In genomic region chr3:131364632-131365446, GRCm38 (mm10) we compare ENCODE assay signal across 9 mouse cellular contexts.
DNase-seq lines count a peak whose midpoint lies in the region; ATAC-seq and TF ChIP-seq lines count a peak whose summit lies in the region.
"Had no signal": no experiment of that assay in that cellular context is flagged by ENCODE, and none has a peak within 500 bp of the region (broad histone marks: within the 10 kb centered on the region; RNA-seq: fewer than 3 reads in every experiment).

No protein-coding gene starts in this region.

- intact Hi-C loops in left cerebral cortex, adult 2 months (cut with DNase I) = no loop called here

- TF ChIP-seq CTCF in left cerebral cortex, adult 2 months (IDR thresholded peaks at IDR 0.05) = no peak

- no peak overlapping the region for H3K4me2 ChIP-seq in embryonic facial prominence, embryonic 14.5 days (ENCODE audit: low read depth, low read length)
- H3K4me2 ChIP-seq in intestine, embryonic 16.5 days (ENCODE audit: low read depth, low read length) = peak overlapping the region; percentile 37
- peak overlapping the region; percentile 52 for H3K4me2 ChIP-seq in lung, embryonic 15.5 days
- H3K4me2 ChIP-seq: neural tube, embryonic 12.5 days had no signal

- no peak overlapping the region for H3K9ac ChIP-seq in embryonic facial prominence, embryonic 14.5 days (ENCODE audit: low read depth, low read length)
- H3K9ac ChIP-seq in intestine, embryonic 16.5 days (ENCODE audit: low read depth, low read length) = no peak overlapping the region
- H3K9ac ChIP-seq in lung, embryonic 15.5 days = no peak overlapping the region
- H3K9ac ChIP-seq: neural tube, embryonic 12.5 days had no signal

- 0 out of 2 replicates have a peak, but pooled peaks have one; percentile 30 for ATAC-seq in embryonic facial prominence, embryonic 14.5 days (ENCODE audit: low read depth)
- peak; percentile 90 for ATAC-seq in intestine, embryonic 16.5 days
- ATAC-seq in lung, embryonic 15.5 days (ENCODE audit: borderline replicate concordance, extremely low read depth, low FRiP score, low TSS enrichment) = peak; percentile 57; the same call in 1 of the 2 replicates
- no peak for ATAC-seq in megakaryocyte-erythroid progenitor cell, adult 5-6 weeks (replicated peaks; ENCODE audit: low FRiP score, low TSS enrichment, poor library complexity, severe bottlenecking)

- DNase-seq in adrenal gland, adult (ENCODE audit: inconsistent age in 2 of 2, low spot score in 1 of 2) = peak; percentile 58 to 92
- DNase-seq in adrenal gland, postnatal 4 days (ENCODE audit: low spot score in 2 of 2) = no peak
- no peak for DNase-seq in embryonic facial prominence, embryonic 14.5 days (ENCODE audit: low spot score)
- DNase-seq in layer of hippocampus, postnatal 10 days (ENCODE audit: low spot score in 2 of 2) = no peak
- no peak for DNase-seq in left cerebral cortex, adult 2 months (ENCODE audit: extremely low spot score in 1 of 2, low spot score in 2 of 2)

- WGBS in embryonic facial prominence, embryonic 14.5 days = 65% methylated on average over 23 of the region's 23 CpGs
- WGBS in intestine, embryonic 16.5 days = 42% methylated on average over 23 of the region's 23 CpGs
- WGBS in lung, embryonic 15.5 days = 25% methylated on average over 23 of the region's 23 CpGs

- no peak overlapping the region for H3K4me3 ChIP-seq in embryonic facial prominence, embryonic 14.5 days (ENCODE audit: low read depth, low read length)
- peak overlapping the region; percentile 24 for H3K4me3 ChIP-seq in intestine, embryonic 16.5 days (ENCODE audit: low read length)
- peak overlapping the region; percentile 27 for H3K4me3 ChIP-seq in lung, embryonic 15.5 days
- no peak overlapping the region for H3K4me3 ChIP-seq in left cerebral cortex, adult 2 months
- H3K4me3 ChIP-seq: neural tube, embryonic 12.5 days had no signal

- H3K9me3 ChIP-seq in embryonic facial prominence, embryonic 14.5 days (ENCODE audit: control insufficient read depth, low read length) = no peaks in the 10 kb centered on the region
- no peaks in the 10 kb centered on the region for H3K9me3 ChIP-seq in intestine, embryonic 16.5 days (ENCODE audit: control insufficient read depth, low read length)
- H3K9me3 ChIP-seq in lung, embryonic 15.5 days = no peaks in the 10 kb centered on the region
- H3K9me3 ChIP-seq: neural tube, embryonic 12.5 days had no signal

- H3K27me3 ChIP-seq in embryonic facial prominence, embryonic 14.5 days (replicated peaks; ENCODE audit: control insufficient read depth, insufficient read depth, low read length) = no peaks in the 10 kb centered on the region
- no peaks in the 10 kb centered on the region for H3K27me3 ChIP-seq in intestine, embryonic 16.5 days (replicated peaks; ENCODE audit: control insufficient read depth, insufficient read depth, low read length)
- no peaks in the 10 kb centered on the region for H3K27me3 ChIP-seq in lung, embryonic 15.5 days
- H3K27me3 ChIP-seq: neural tube, embryonic 12.5 days had no signal

- H3K36me3 ChIP-seq in embryonic facial prominence, embryonic 14.5 days (ENCODE audit: control insufficient read depth, insufficient read depth, low read length) = no peaks in the 10 kb centered on the region
- no peaks in the 10 kb centered on the region for H3K36me3 ChIP-seq in intestine, embryonic 16.5 days (ENCODE audit: control insufficient read depth, insufficient read depth, low read length)
- H3K36me3 ChIP-seq in lung, embryonic 15.5 days = no peaks in the 10 kb centered on the region
- H3K36me3 ChIP-seq: neural tube, embryonic 12.5 days had no signal

- no peak overlapping the region for H3K27ac ChIP-seq in embryonic facial prominence, embryonic 14.5 days (replicated peaks; ENCODE audit: low read depth, low read length)
- peak overlapping the region; percentile 67 for H3K27ac ChIP-seq in intestine, embryonic 16.5 days (ENCODE audit: low read length)
- peak overlapping the region; percentile 22; the same call in 1 of the 2 replicates for H3K27ac ChIP-seq in lung, embryonic 15.5 days
- H3K27ac ChIP-seq in left cerebral cortex, adult 2 months = no peak overlapping the region
- H3K27ac ChIP-seq: neural tube, embryonic 12.5 days had no signal

- 0 out of 2 replicates have a peak, but pooled peaks cover 3% of the 10 kb centered on the region for H3K4me1 ChIP-seq in embryonic facial prominence, embryonic 14.5 days (ENCODE audit: control insufficient read depth, insufficient read depth, low read length)
- H3K4me1 ChIP-seq in intestine, embryonic 16.5 days (ENCODE audit: control insufficient read depth, insufficient read depth, low read length) = peaks cover 18% of the 10 kb centered on the region
- peaks cover 12% of the 10 kb centered on the region for H3K4me1 ChIP-seq in lung, embryonic 15.5 days
- H3K4me1 ChIP-seq: neural tube, embryonic 12.5 days had no signal

Comparison
In these comparisons a context has a peak if more than half of its experiments do, and no peak if none do; other contexts are left out.
1. DNase-seq: peak in adrenal gland, adult (2 of 2); none in adrenal gland, postnatal 4 days (0 of 2), embryonic facial prominence, embryonic 14.5 days (single experiment), layer of hippocampus, postnatal 10 days (0 of 2) and left cerebral cortex, adult 2 months (0 of 2).
2. H3K27ac ChIP-seq: peak in intestine, embryonic 16.5 days (single experiment) and lung, embryonic 15.5 days (single experiment); none in embryonic facial prominence, embryonic 14.5 days (single experiment) and left cerebral cortex, adult 2 months (single experiment).
3. H3K4me3 ChIP-seq: peak in intestine, embryonic 16.5 days (single experiment) and lung, embryonic 15.5 days (single experiment); none in embryonic facial prominence, embryonic 14.5 days (single experiment) and left cerebral cortex, adult 2 months (single experiment).